Mouse (Mus musculus) intestine, embryonic 15.5 days (tissue): ENCODE results near the gene Odr4. TPM values are rescaled to one million over a fixed set of nuclear protein-coding genes. Genes with fewer than 3 reads are reported as not detected.

ENCODE experiments used
- ATAC-seq: fragments of 200-750 bp; cut with Nextera tagmentation; 2 replicates; pipeline ENCODE4 v1.8.0; 2017; ENCODE audit warnings: moderate TSS enrichment, moderate library complexity
- H3K27ac ChIP-seq: fragments of 300-500 bp; sonication (generic); 2 replicates; pipeline ENCODE4 v1.5.1; 2015; ENCODE audit warnings: mild to moderate bottlenecking, inconsistent platforms
- H3K27me3 ChIP-seq: fragments of 300-500 bp; sonication (generic); replicated peaks from 2 replicates; pipeline ENCODE4 v1.6.1; 2015; ENCODE audit warnings: inconsistent platforms
- H3K36me3 ChIP-seq: fragments of 300-500 bp; sonication (generic); 2 replicates; pipeline ENCODE4 v1.6.1; 2015; ENCODE audit warnings: inconsistent platforms
- H3K4me1 ChIP-seq: fragments of 300-500 bp; sonication (generic); replicated peaks from 2 replicates; pipeline ENCODE4 v1.6.1; 2015; ENCODE audit warnings: inconsistent platforms
- H3K4me2 ChIP-seq: fragments of 300-500 bp; sonication (generic); replicated peaks from 2 replicates; pipeline ENCODE4 v1.6.1; 2015; ENCODE audit warnings: mild to moderate bottlenecking, inconsistent platforms
- H3K4me3 ChIP-seq: fragments of 300-500 bp; sonication (generic); replicated peaks from 2 replicates; pipeline ENCODE4 v1.5.1; 2015; ENCODE audit warnings: inconsistent platforms
- H3K9ac ChIP-seq: fragments of 300-500 bp; sonication (generic); 2 replicates; pipeline ENCODE4 v1.6.1; 2015; ENCODE audit warnings: inconsistent platforms
- H3K9me3 ChIP-seq: fragments of 300-500 bp; sonication (generic); 2 replicates; pipeline ENCODE4 v1.6.1; 2016; ENCODE audit warnings: inconsistent platforms
- WGBS: fragments of 180-500 bp; shearing (Covaris S2); methylation state at CpG from one replicate; pipeline ENCODE4 v1.1.7; 2015; 5-methylcytosine and 5-hydroxymethylcytosine counted together
- polyA plus RNA-seq: library from polyadenylated mRNA; unstranded; fragments of >200 nt; fragmentation: Nextera tagmentation; extraction: Ambion mirVana; gene quantifications from 2 replicates; pipeline ENCODE4 v1.2.1, GENCODE M21; 2015

The Odr4 gene
- polyA plus RNA-seq, 1 experiment from 2014 or later, result 42.3 TPM

- no peaks in the 10 kb centered on the region for H3K9me3 ChIP-seq
- WGBS, result 20% methylated on average over 11 of the region's 11 CpGs
- H3K27me3 ChIP-seq, result no peaks in the 10 kb centered on the region
- peak overlapping the region; percentile 72 for H3K9ac ChIP-seq
- 0 out of 2 replicates have a peak, but pooled peaks cover 3% of the 10 kb centered on the region for H3K4me1 ChIP-seq
- H3K27ac ChIP-seq, result peak overlapping the region; percentile 92
- peak; percentile 32 for ATAC-seq
- H3K36me3 ChIP-seq, result peaks cover 5% of the 10 kb centered on the region; the same call in 1 of the 2 replicates
- peak overlapping the region; percentile 56 for H3K4me2 ChIP-seq
- peak overlapping the region; percentile 59 for H3K4me3 ChIP-seq
These were observed 796 bp downstream of the Odr4 start for GRCm38 (mm10) chr1:150391931-150392637.

- Histone ChIP-seq H3K4me1 (0 out of 2 replicates have a peak, but pooled peaks cover 3% of the 10 kb centered on the region), H3K9me3 (no peaks in the 10 kb centered on the region), H3K36me3 (0 out of 2 replicates have a peak, but pooled peaks cover 8% of the 10 kb centered on the region), H3K27ac (no peak overlapping the region), H3K9ac (no peak overlapping the region), H3K4me2 (no peak overlapping the region), H3K4me3 (no peak overlapping the region), H3K27me3 (no peaks in the 10 kb centered on the region)
- no peak for ATAC-seq
- WGBS, result 91% methylated on average over 6 of the region's 6 CpGs
These were observed 3.3 kb downstream of the Odr4 start for GRCm38 (mm10) chr1:150389390-150390129.

GRCm38 (mm10) chr1:150387572-150387971, 5.3 kb downstream of the Odr4 start:
- H3K9ac ChIP-seq, result no peak overlapping the region
- 94% methylated on average over 9 of the region's 9 CpGs for WGBS
- 0 out of 2 replicates have a peak, but pooled peaks cover 8% of the 10 kb centered on the region for H3K36me3 ChIP-seq
- H3K27ac ChIP-seq, result no peak overlapping the region
- no peaks in the 10 kb centered on the region for H3K9me3 ChIP-seq
- no peak overlapping the region for H3K4me2 ChIP-seq
- 0 out of 2 replicates have a peak, but pooled peaks cover 3% of the 10 kb centered on the region for H3K4me1 ChIP-seq
- H3K27me3 ChIP-seq, result no peaks in the 10 kb centered on the region
- ATAC-seq, result no peak
- no peak overlapping the region for H3K4me3 ChIP-seq

- 96% methylated on average over 4 of the region's 4 CpGs for WGBS
- H3K4me2 ChIP-seq, result no peak overlapping the region
- H3K9ac ChIP-seq, result no peak overlapping the region
- no peak overlapping the region for H3K27ac ChIP-seq
- no peak for ATAC-seq
- H3K36me3 ChIP-seq, result peaks cover 11% of the 10 kb centered on the region; the same call in 1 of the 2 replicates
- no peaks in the 10 kb centered on the region for H3K9me3 ChIP-seq
- H3K4me3 ChIP-seq, result no peak overlapping the region
- H3K27me3 ChIP-seq, result no peaks in the 10 kb centered on the region
- H3K4me1 ChIP-seq, result no peaks in the 10 kb centered on the region
These were observed 8.7 kb downstream of the Odr4 start for GRCm38 (mm10) chr1:150384138-150384537.

DNA sequence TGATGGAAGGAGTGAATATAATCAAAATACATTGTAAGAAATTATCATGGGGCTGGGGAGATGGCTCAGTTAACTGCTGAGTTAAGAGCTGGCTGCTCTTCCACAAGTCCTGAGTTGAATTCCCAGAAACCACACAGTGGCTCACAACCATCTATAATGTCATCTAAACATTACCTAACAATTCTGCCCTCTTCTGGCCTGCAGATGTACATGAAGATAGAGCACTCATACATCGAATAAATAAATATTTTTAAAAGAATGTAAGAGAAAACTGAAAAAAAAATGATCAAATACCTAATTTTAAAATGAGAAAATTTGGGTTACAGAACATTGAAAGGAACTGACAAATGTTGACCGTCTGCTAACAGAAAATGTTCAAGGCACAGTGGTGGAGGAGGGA, 18.6 kb downstream of the Odr4 start:
- Histone ChIP-seq H3K27me3 (no peaks in the 10 kb centered on the region), H3K9ac (no peak overlapping the region), H3K4me2 (no peak overlapping the region), H3K27ac (no peak overlapping the region), H3K4me3 (no peak overlapping the region), H3K9me3 (no peaks in the 10 kb centered on the region), H3K4me1 (no peaks in the 10 kb centered on the region), H3K36me3 (no peaks in the 10 kb centered on the region; the same call in 1 of the 2 replicates)
- WGBS, result 93% methylated on average over 2 of the region's 2 CpGs
- ATAC-seq, result no peak

- no peaks in the 10 kb centered on the region; the same call in 1 of the 2 replicates for H3K36me3 ChIP-seq
- no peak for ATAC-seq
- no peak overlapping the region for H3K4me2 ChIP-seq
These were observed 20.0 kb downstream of the Odr4 start for GRCm38 (mm10) chr1:150372895-150373294.

DNA sequence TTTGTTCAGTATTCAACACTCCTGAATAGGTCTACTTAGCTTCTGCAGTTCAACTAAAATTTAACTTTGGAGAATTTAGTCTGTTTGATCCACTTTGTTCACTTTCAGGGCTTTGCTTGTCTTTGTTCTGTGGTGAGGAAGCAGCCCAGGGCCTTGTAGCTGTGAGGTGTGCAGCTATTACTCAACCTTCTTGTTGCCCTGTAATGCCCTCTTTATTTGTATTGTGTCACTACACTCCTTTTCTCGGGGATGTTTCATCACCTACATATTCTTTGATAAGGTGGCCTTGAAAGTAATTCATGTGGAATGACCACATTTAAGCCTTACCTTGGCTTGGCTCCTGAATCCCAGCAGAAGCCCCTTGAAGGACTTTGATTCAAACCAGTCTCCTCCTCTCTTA, 32.0 kb downstream of the Odr4 start:
- Histone ChIP-seq H3K27me3 (no peaks in the 10 kb centered on the region), H3K9me3 (no peaks in the 10 kb centered on the region), H3K36me3 (peaks cover 9% of the 10 kb centered on the region; the same call in 1 of the 2 replicates), H3K4me3 (no peak overlapping the region), H3K27ac (no peak overlapping the region), H3K9ac (no peak overlapping the region), H3K4me1 (no peaks in the 10 kb centered on the region), H3K4me2 (no peak overlapping the region)
- no peak for ATAC-seq
- WGBS, result 67% methylated on average over 1 of the region's 1 CpGs

More at GRCm38 (mm10) chr1:150372895-150373294, 20.0 kb downstream of the Odr4 start:
- WGBS, result 77% methylated on average over 3 of the region's 3 CpGs
- Histone ChIP-seq H3K4me3 (no peak overlapping the region), H3K4me1 (no peaks in the 10 kb centered on the region), H3K27ac (no peak overlapping the region), H3K27me3 (no peaks in the 10 kb centered on the region), H3K9ac (no peak overlapping the region), H3K9me3 (no peaks in the 10 kb centered on the region)

- Histone ChIP-seq H3K36me3 (no peaks in the 10 kb centered on the region), H3K4me2 (no peak overlapping the region), H3K9ac (no peak overlapping the region), H3K27me3 (no peaks in the 10 kb centered on the region), H3K4me3 (no peak overlapping the region), H3K9me3 (no peaks in the 10 kb centered on the region), H3K27ac (no peak overlapping the region), H3K4me1 (no peaks in the 10 kb centered on the region)
- ATAC-seq, result no peak
- WGBS, result 74% methylated on average over 2 of the region's 2 CpGs
These were observed 57.8 kb downstream of the Odr4 start for GRCm38 (mm10) chr1:150335111-150335510.

DNA sequence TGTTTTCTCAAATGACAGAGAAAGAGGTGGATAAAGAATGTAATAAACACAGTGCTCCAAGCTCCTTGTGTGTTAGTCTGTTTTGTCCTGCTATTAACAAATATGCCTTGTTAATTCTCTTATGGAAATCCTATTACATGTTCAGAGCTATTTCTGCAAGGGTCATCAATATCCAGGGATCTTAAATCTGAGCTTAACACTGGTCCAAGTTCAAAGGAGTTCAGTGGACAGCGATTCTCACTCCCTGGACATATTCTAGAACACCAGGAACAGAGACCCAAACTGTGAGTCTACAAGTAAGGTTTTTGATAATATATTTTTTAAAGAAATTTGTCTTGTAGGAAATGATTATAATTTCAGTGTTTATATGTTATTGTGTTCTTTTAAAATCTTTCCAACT, 73.7 kb downstream of the Odr4 start, which contains the start of gene Pdc:
Gene Pdc, plus strand, starts transcription at position 213 of the 400 bp plus-strand sequence.
- 81% methylated on average over 1 of the region's 1 CpGs for WGBS
- Histone ChIP-seq H3K9ac (no peak within 1 kb of the TSS), H3K4me2 (no peak within 1 kb of the TSS), H3K4me1 (no peaks in the 10 kb centered on the region), H3K27ac (no peak within 1 kb of the TSS), H3K27me3 (no peaks in the 10 kb centered on the region), H3K9me3 (no peaks in the 10 kb centered on the region), H3K36me3 (no peaks in the 10 kb centered on the region), H3K4me3 (no peak within 1 kb of the TSS)
- no peak for ATAC-seq

Other genes starting within 250 kb of the Odr4 start
- not detected in 2 replicates for gene Pdc, start 73.7 kb downstream of the Odr4 start, polyA plus RNA-seq
- gene Tpr, start 242 bp downstream of the Odr4 start, polyA plus RNA-seq, result 142 and 160 TPM in 2 replicates
- gene Prg4, start 73.1 kb upstream of the Odr4 start, polyA plus RNA-seq, result 0.58 and 0.69 TPM in 2 replicates